Comparison of ENCODE assay signal across 19 mouse cellular contexts in genomic region chr2:126322631-126323031, GRCm38 (mm10).
A peak's percentile ranks its signal among the peaks of the same experiment; 100 is the strongest.
DNase-seq lines count a peak whose midpoint lies in the region; ATAC-seq and TF ChIP-seq lines count a peak whose summit lies in the region.
"Had no signal": no experiment of that assay in that cellular context is flagged by ENCODE, and none has a peak within 500 bp of the region (broad histone marks: within the 10 kb centered on the region; RNA-seq: fewer than 3 reads in every experiment).

No protein-coding gene starts in this region.

- no peak for TF ChIP-seq POLR2A in MEL (IDR thresholded peaks at IDR 0.05; ENCODE audit: control insufficient read depth in 1 of 2, insufficient read depth in 1 of 2, low read depth in 1 of 2, low read length in 2 of 2, poor library complexity in 1 of 2)

- ATAC-seq in limb, embryonic 12.5 days (ENCODE audit: insufficient number of reproducible peaks, insufficient read depth, low FRiP score, low TSS enrichment, low read depth) = no peak
- no peak for ATAC-seq in embryonic facial prominence, embryonic 13.5 days (ENCODE audit: insufficient number of reproducible peaks, insufficient read depth, low FRiP score, low TSS enrichment, low read depth)
- peak; percentile 83 for ATAC-seq in megakaryocyte progenitor cell, adult 5-6 weeks (replicated peaks; ENCODE audit: poor library complexity)
- ATAC-seq: intestine, embryonic 16.5 days had no signal

- no peaks in the 10 kb centered on the region for H3K27me3 ChIP-seq in limb, embryonic 12.5 days
- H3K27me3 ChIP-seq in limb, embryonic 10.5 days (ENCODE audit: low read depth, poor library complexity, severe bottlenecking) = no peaks in the 10 kb centered on the region
- H3K27me3 ChIP-seq in MEL (ENCODE audit: control insufficient read depth in 1 of 2, insufficient read depth in 2 of 2, low read length in 2 of 2) = no peaks in the 10 kb centered on the region
- H3K27me3 ChIP-seq in embryonic facial prominence, embryonic 13.5 days = no peaks in the 10 kb centered on the region
- H3K27me3 ChIP-seq: CH12.LX; hindbrain, embryonic 15.5 days; midbrain, embryonic 12.5 days; neural tube, embryonic 15.5 days had no signal

- TF ChIP-seq EP300 in MEL (IDR thresholded peaks at IDR 0.05; ENCODE audit: low read depth in 1 of 2, low read length in 2 of 2) = peak in 1 of 2 experiments; percentile 41; a peak in 1 of 4 replicates

- TF ChIP-seq CTCF in MEL (IDR thresholded peaks at IDR 0.05 in 2 of 3, conservative IDR thresholded peaks at IDR 0.05 in 1 of 3; ENCODE audit: control insufficient read depth in 1 of 3, insufficient read depth in 1 of 3, low read depth in 2 of 3, low read length in 3 of 3, poor library complexity in 1 of 3, severe bottlenecking in 1 of 3) = no peak

- no peaks in the 10 kb centered on the region for H3K4me1 ChIP-seq in limb, embryonic 12.5 days (replicated peaks)
- no peaks in the 10 kb centered on the region for H3K4me1 ChIP-seq in limb, embryonic 10.5 days
- no peaks in the 10 kb centered on the region; a peak in 1 of 4 replicates for H3K4me1 ChIP-seq in MEL (ENCODE audit: control insufficient read depth in 1 of 2, insufficient read depth in 2 of 2, low read length in 2 of 2)
- H3K4me1 ChIP-seq in embryonic facial prominence, embryonic 13.5 days = peaks cover 3% of the 10 kb centered on the region; the same call in 1 of the 2 replicates
- H3K4me1 ChIP-seq: hindbrain, embryonic 15.5 days; midbrain, embryonic 12.5 days; neural tube, embryonic 15.5 days had no signal

- intact Hi-C loops in left cerebral cortex, postnatal 10 days (cut with DNase I) = no loop called here

- H3K9me3 ChIP-seq in limb, embryonic 12.5 days = no peaks in the 10 kb centered on the region
- H3K9me3 ChIP-seq in limb, embryonic 10.5 days (replicated peaks) = no peaks in the 10 kb centered on the region
- no peaks in the 10 kb centered on the region for H3K9me3 ChIP-seq in MEL (replicated peaks; ENCODE audit: insufficient read depth, low read length)
- no peaks in the 10 kb centered on the region for H3K9me3 ChIP-seq in embryonic facial prominence, embryonic 13.5 days
- H3K9me3 ChIP-seq: hindbrain, embryonic 15.5 days; midbrain, embryonic 12.5 days; neural tube, embryonic 15.5 days had no signal

- DNase-seq in limb, embryonic 10.5 days (ENCODE audit: low spot score) = no peak
- DNase-seq in MEL (ENCODE audit: low read depth, low spot score) = peak; percentile 42
- no peak for DNase-seq in left cerebral cortex, postnatal 10 days (ENCODE audit: extremely low spot score in 1 of 2, low spot score in 2 of 2)
- DNase-seq in gastrocnemius, adult 8-10 months (ENCODE audit: low spot score in 2 of 2) = no peak
- DNase-seq in spleen, adult 12 weeks (ENCODE audit: low spot score) = no peak
- DNase-seq: cerebellum, adult 9-11 months; gastrocnemius, postnatal 14 days; layer of hippocampus, postnatal 36 days; lung, adult 18-20 months; lung, postnatal 36 days; thymus, postnatal 36 days had no signal

- H3K79me2 ChIP-seq in MEL (ENCODE audit: control insufficient read depth, insufficient read depth, low read length, poor library complexity) = no peaks in the 10 kb centered on the region

- TF ChIP-seq RAD21 in MEL (IDR thresholded peaks at IDR 0.05; ENCODE audit: low read depth, low read length) = no peak

- H3K36me3 ChIP-seq in limb, embryonic 12.5 days = no peaks in the 10 kb centered on the region
- no peaks in the 10 kb centered on the region for H3K36me3 ChIP-seq in limb, embryonic 10.5 days
- H3K36me3 ChIP-seq in MEL (ENCODE audit: control insufficient read depth in 1 of 2, insufficient read depth in 2 of 2, low read length in 2 of 2) = no peaks in the 10 kb centered on the region
- no peaks in the 10 kb centered on the region for H3K36me3 ChIP-seq in embryonic facial prominence, embryonic 13.5 days
- H3K36me3 ChIP-seq: hindbrain, embryonic 15.5 days; midbrain, embryonic 12.5 days; neural tube, embryonic 15.5 days had no signal

- 73% methylated on average over 15 of the region's 15 CpGs for WGBS in limb, embryonic 12.5 days
- 91% methylated on average over 15 of the region's 15 CpGs for WGBS in limb, embryonic 10.5 days
- WGBS in embryonic facial prominence, embryonic 13.5 days = 49% methylated on average over 15 of the region's 15 CpGs

- H3K27ac ChIP-seq in limb, embryonic 12.5 days = 0 out of 2 replicates have a peak overlapping the region, but pooled peaks have one; percentile 17
- H3K27ac ChIP-seq in limb, embryonic 10.5 days = no peak overlapping the region
- H3K27ac ChIP-seq in MEL (ENCODE audit: control insufficient read depth, low read depth, low read length) = no peak overlapping the region
- no peak overlapping the region for H3K27ac ChIP-seq in embryonic facial prominence, embryonic 13.5 days
- H3K27ac ChIP-seq: hindbrain, embryonic 15.5 days; midbrain, embryonic 12.5 days; neural tube, embryonic 15.5 days had no signal

- no peak overlapping the region for H3K4me3 ChIP-seq in limb, embryonic 12.5 days (replicated peaks)
- no peak overlapping the region for H3K4me3 ChIP-seq in limb, embryonic 10.5 days
- H3K4me3 ChIP-seq in MEL (ENCODE audit: control insufficient read depth in 1 of 2, insufficient read depth in 1 of 2, low read depth in 2 of 2, low read length in 2 of 2) = no peak overlapping the region
- H3K4me3 ChIP-seq in embryonic facial prominence, embryonic 13.5 days = no peak overlapping the region
- H3K4me3 ChIP-seq: hindbrain, embryonic 15.5 days; midbrain, embryonic 12.5 days; neural tube, embryonic 15.5 days had no signal

- no peak overlapping the region for H3K9ac ChIP-seq in limb, embryonic 12.5 days (replicated peaks)
- no peak overlapping the region for H3K9ac ChIP-seq in MEL (ENCODE audit: control insufficient read depth, low read depth, low read length, poor library complexity, severe bottlenecking)
- H3K9ac ChIP-seq in embryonic facial prominence, embryonic 13.5 days = no peak overlapping the region
- H3K9ac ChIP-seq: hindbrain, embryonic 15.5 days; midbrain, embryonic 12.5 days; neural tube, embryonic 15.5 days had no signal

- H3K4me2 ChIP-seq in limb, embryonic 12.5 days = no peak overlapping the region
- H3K4me2 ChIP-seq in embryonic facial prominence, embryonic 13.5 days = peak overlapping the region; percentile 32
- H3K4me2 ChIP-seq: hindbrain, embryonic 15.5 days; midbrain, embryonic 12.5 days; neural tube, embryonic 15.5 days had no signal

TF ChIP-seq in MEL, 35 proteins besides CTCF, POLR2A, EP300 and RAD21 (continues in another document):
- TF ChIP-seq ZKSCAN1 (IDR thresholded peaks at IDR 0.05; ENCODE audit: low read depth, low read length) (no peak), MAFK (IDR thresholded peaks at IDR 0.05; ENCODE audit: borderline replicate concordance, low read depth, low read length) (no peak), HCFC1 (IDR thresholded peaks at IDR 0.05; ENCODE audit: low read depth, low read length) (no peak), ELF1 (IDR thresholded peaks at IDR 0.05; ENCODE audit: low read depth, low read length) (no peak), MAZ (IDR thresholded peaks at IDR 0.05; ENCODE audit: low read depth, low read length) (no peak), E2F4 (IDR thresholded peaks at IDR 0.05; ENCODE audit: borderline replicate concordance, low read depth, low read length) (no peak), USF1 (IDR thresholded peaks at IDR 0.05; ENCODE audit: low read depth, low read length) (no peak), TAL1 (IDR thresholded peaks at IDR 0.05; ENCODE audit: low read length) (no peak), UBTF (IDR thresholded peaks at IDR 0.05; ENCODE audit: borderline replicate concordance, insufficient read depth, low read depth, low read length) (no peak), RCOR1 (IDR thresholded peaks at IDR 0.05; ENCODE audit: low read depth, low read length) (peak; percentile 66; the same call in 1 of the 2 replicates), SMC3 (IDR thresholded peaks at IDR 0.05; ENCODE audit: low read depth, low read length) (no peak), TBP (IDR thresholded peaks at IDR 0.05; ENCODE audit: low read depth, low read length) (no peak), MXI1 (IDR thresholded peaks at IDR 0.05; ENCODE audit: low read depth, low read length) (no peak), CHD2 (IDR thresholded peaks at IDR 0.05; ENCODE audit: low read length) (no peak), MYB (IDR thresholded peaks at IDR 0.05; ENCODE audit: low read depth, low read length) (no peak), POLR2AphosphoS2 (IDR thresholded peaks at IDR 0.05; ENCODE audit: low read length) (no peak), ETS1 (IDR thresholded peaks at IDR 0.05; ENCODE audit: low read depth, low read length) (0 out of 2 replicates have a peak, but pooled peaks have one; percentile 13), MYC (IDR thresholded peaks at IDR 0.05; ENCODE audit: low read depth, low read length) (no peak), GATA1 (IDR thresholded peaks at IDR 0.05; ENCODE audit: low read depth, low read length) (peak; percentile 33; the same call in 1 of the 2 replicates), MEF2A (IDR thresholded peaks at IDR 0.05; ENCODE audit: extremely low read depth, insufficient replicate concordance, low read depth, low read length, poor library complexity, severe bottlenecking) (no peak), ZC3H11A (IDR thresholded peaks at IDR 0.05; ENCODE audit: low read depth, low read length) (no peak), ZNF384 (IDR thresholded peaks at IDR 0.05; ENCODE audit: low read depth, low read length) (no peak), ZMIZ1 (IDR thresholded peaks at IDR 0.05; ENCODE audit: low read depth, low read length) (no peak), JUND (IDR thresholded peaks at IDR 0.05; ENCODE audit: low read depth, low read length) (no peak), CHD1 (IDR thresholded peaks at IDR 0.05; ENCODE audit: low read depth, low read length) (no peak), POLR2AphosphoS5 (IDR thresholded peaks at IDR 0.05; ENCODE audit: borderline replicate concordance, low read depth, low read length) (no peak), NELFE (IDR thresholded peaks at IDR 0.05; ENCODE audit: low read depth, low read length) (no peak), USF2 (IDR thresholded peaks at IDR 0.05; ENCODE audit: borderline replicate concordance in 1 of 2, insufficient read depth in 1 of 2, low read depth in 1 of 2, low read length in 2 of 2) (no peak), BHLHE40 (IDR thresholded peaks at IDR 0.05; ENCODE audit: borderline replicate concordance, low read depth, low read length) (no peak), NRF1 (IDR thresholded peaks at IDR 0.05; ENCODE audit: insufficient read depth, low read depth, low read length, poor library complexity, severe bottlenecking) (no peak), GABPA (IDR thresholded peaks at IDR 0.05; ENCODE audit: low read depth, low read length) (no peak), TCF12 (IDR thresholded peaks at IDR 0.05; ENCODE audit: low read depth, low read length) (0 out of 2 replicates have a peak, but pooled peaks have one; percentile 15), SIN3A (IDR thresholded peaks at IDR 0.05; ENCODE audit: low read length) (no peak), MAX (IDR thresholded peaks at IDR 0.05; ENCODE audit: low read length) (no peak)
